Mouse (Mus musculus): ENCODE measurements around the gene Hpse2. TPM values are rescaled to one million over a fixed set of nuclear protein-coding genes. Genes with fewer than 3 reads are reported as not detected.
"Not testable (repeated sequence)": the region's sequence is repeated elsewhere in the genome, so short reads cannot be mapped to it uniquely, and the experiment has no call there.

Hpse2 gene
- polyA plus RNA-seq, 1 experiment from 2014 or later: 1.7 TPM

DNA sequence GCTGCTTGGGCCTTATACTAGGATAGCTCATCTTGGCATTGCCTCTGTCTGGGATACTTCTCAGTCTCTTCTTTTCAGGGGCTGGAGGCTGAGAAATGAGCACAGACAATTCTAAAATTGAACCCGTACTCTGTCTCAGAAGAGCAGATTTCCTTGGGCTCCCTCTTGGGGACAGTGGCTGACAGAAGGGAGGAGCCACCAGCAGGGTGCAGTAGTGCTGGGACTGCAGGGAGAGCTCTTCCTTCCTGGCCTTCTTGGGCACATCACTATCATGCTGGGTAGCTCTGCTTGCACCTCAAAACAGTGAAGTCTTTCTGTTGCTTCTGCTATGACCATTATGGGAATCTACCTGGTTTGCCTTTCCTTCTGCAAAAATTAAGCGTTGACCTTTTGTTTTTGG is 603.0 kb downstream of the Hpse2 start:
- H3K9ac ChIP-seq (ENCODE audit: low read length): no peak overlapping the region
- WGBS: 29% methylated on average over 2 of the region's 2 CpGs
- H3K27ac ChIP-seq (ENCODE audit: low read depth, low read length): no peak overlapping the region
- no peak overlapping the region for H3K4me3 ChIP-seq (ENCODE audit: low read depth, low read length)
- no peak for DNase-seq (ENCODE audit: low spot score)
- H3K4me1 ChIP-seq (replicated peaks; ENCODE audit: control insufficient read depth, insufficient read depth, low read length): peaks cover 11% of the 10 kb centered on the region; the same call in 1 of the 2 replicates
- no peak overlapping the region for H3K4me2 ChIP-seq (ENCODE audit: low read depth, low read length, severe bottlenecking)
- H3K36me3 ChIP-seq (ENCODE audit: control insufficient read depth, insufficient read depth, low read length): no peaks in the 10 kb centered on the region
- no peaks in the 10 kb centered on the region for H3K27me3 ChIP-seq (ENCODE audit: control insufficient read depth, insufficient read depth, low read length)
- no peaks in the 10 kb centered on the region for H3K9me3 ChIP-seq (ENCODE audit: control insufficient read depth, low read length)
- ATAC-seq (replicated peaks; ENCODE audit: low FRiP score): no peak

DNA sequence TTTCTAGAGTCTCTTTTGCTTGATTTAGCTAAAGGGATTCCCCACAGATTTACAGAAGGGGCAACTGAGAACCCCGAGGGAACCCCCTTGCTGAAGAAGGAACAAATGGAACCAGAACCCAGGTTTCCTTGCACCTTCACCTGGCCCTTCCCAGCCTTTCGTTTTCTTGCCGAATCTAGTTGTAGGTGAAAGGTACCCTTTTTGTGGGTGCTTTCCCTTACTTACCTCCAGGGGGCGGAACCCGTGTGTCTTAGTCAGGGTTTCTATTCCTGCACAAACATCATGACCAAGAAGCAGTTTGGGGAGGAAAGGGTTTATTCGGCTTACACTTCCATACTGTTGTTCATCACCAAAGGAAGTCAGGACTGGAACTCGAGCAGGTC is 608.0 kb downstream of the Hpse2 start:
- H3K27ac ChIP-seq (ENCODE audit: low read depth, low read length); DNase-seq (ENCODE audit: low spot score); H3K36me3 ChIP-seq (ENCODE audit: control insufficient read depth, insufficient read depth, low read length); H3K9me3 ChIP-seq (ENCODE audit: control insufficient read depth, low read length); H3K4me1 ChIP-seq (replicated peaks; ENCODE audit: control insufficient read depth, insufficient read depth, low read length); H3K27me3 ChIP-seq (ENCODE audit: control insufficient read depth, insufficient read depth, low read length); ATAC-seq (replicated peaks; ENCODE audit: low FRiP score): not testable (repeated sequence)
- Histone ChIP-seq H3K4me3 (ENCODE audit: low read depth, low read length) (peak overlapping the region; percentile 62), H3K4me2 (ENCODE audit: low read depth, low read length, severe bottlenecking) (peak overlapping the region; percentile 46), H3K9ac (ENCODE audit: low read length) (peak overlapping the region; percentile 73)
- WGBS: 49% methylated on average over 7 of the region's 7 CpGs

DNA sequence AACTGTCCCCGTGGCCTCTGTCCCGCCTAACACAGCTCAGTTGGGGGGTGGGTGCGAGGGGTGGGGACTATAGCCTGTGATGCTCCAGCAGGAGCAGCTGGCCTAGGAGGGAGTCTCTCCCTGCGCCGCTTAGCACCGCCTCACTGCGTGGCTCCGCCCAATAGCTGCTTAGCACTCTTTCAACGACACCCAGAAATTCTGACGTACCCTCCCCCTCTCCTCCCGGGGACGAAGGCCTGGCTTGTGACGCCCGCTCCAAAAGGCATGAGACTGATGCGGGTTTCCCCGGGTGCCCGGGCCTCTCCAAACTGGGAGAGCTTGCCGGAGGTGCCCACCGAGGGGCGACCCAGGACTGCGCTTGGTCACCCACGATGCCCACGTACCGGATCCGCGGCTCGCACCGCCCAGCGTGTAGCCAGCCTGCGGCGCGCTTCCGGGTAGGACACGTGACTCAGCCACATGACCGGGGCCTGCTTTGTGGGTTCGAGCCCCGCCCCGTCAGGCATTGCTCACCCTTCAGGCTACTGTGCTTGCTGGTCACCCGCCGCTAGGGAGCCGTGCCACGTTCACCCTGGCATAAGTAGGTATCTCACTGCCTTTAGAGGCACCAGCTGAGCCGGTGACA is 608.5 kb downstream of the Hpse2 start, which contains the start of gene Hps1:
Gene Hps1, minus strand, starts transcription at position 448 of the 625 bp plus-strand sequence.
- Histone ChIP-seq H3K27ac (ENCODE audit: low read depth, low read length) (0 out of 2 replicates have a peak within 1 kb of the TSS, but pooled peaks have one; percentile 37), H3K27me3 (ENCODE audit: control insufficient read depth, insufficient read depth, low read length) (no peaks in the 10 kb centered on the region), H3K4me2 (ENCODE audit: low read depth, low read length, severe bottlenecking) (peak within 1 kb of the TSS; percentile 46), H3K36me3 (ENCODE audit: control insufficient read depth, insufficient read depth, low read length) (no peaks in the 10 kb centered on the region), H3K9me3 (ENCODE audit: control insufficient read depth, low read length) (no peaks in the 10 kb centered on the region), H3K4me3 (ENCODE audit: low read depth, low read length) (peak within 1 kb of the TSS; percentile 62), H3K4me1 (replicated peaks; ENCODE audit: control insufficient read depth, insufficient read depth, low read length) (0 out of 2 replicates have a peak, but pooled peaks cover 4% of the 10 kb centered on the region), H3K9ac (ENCODE audit: low read length) (peak within 1 kb of the TSS; percentile 73)
- ATAC-seq (replicated peaks; ENCODE audit: low FRiP score): peak; percentile 98
- under 1% methylated on average over 43 of the region's 43 CpGs for WGBS
- peak; percentile 92 for DNase-seq (ENCODE audit: low spot score)

DNA sequence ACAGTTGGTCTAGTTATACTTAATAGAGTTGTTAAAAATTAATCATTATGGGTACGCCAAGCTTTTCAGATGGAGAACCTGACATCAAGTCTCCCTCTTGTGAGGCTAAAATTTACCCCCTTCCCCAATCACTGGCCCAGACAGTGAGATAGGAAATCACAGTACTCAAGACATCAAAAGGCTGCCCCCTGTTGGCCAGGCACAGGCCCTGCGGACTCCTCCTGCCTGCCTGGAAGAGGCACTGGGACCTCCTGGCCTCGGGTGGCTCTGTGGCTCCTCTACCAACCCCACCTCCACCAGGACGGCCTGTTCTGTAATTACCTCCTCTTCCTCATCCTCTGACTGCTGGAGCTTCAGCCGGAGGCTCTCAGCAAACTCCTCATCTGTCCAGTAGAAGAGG is 610.4 kb downstream of the Hpse2 start:
- no peak for DNase-seq (ENCODE audit: low spot score)
- Histone ChIP-seq H3K4me3 (ENCODE audit: low read depth, low read length) (no peak overlapping the region), H3K4me1 (replicated peaks; ENCODE audit: control insufficient read depth, insufficient read depth, low read length) (0 out of 2 replicates have a peak, but pooled peaks cover 2% of the 10 kb centered on the region), H3K9ac (ENCODE audit: low read length) (no peak overlapping the region), H3K4me2 (ENCODE audit: low read depth, low read length, severe bottlenecking) (no peak overlapping the region), H3K36me3 (ENCODE audit: control insufficient read depth, insufficient read depth, low read length) (no peaks in the 10 kb centered on the region), H3K27me3 (ENCODE audit: control insufficient read depth, insufficient read depth, low read length) (no peaks in the 10 kb centered on the region), H3K9me3 (ENCODE audit: control insufficient read depth, low read length) (no peaks in the 10 kb centered on the region), H3K27ac (ENCODE audit: low read depth, low read length) (no peak overlapping the region)
- 83% methylated on average over 5 of the region's 5 CpGs for WGBS
- ATAC-seq (replicated peaks; ENCODE audit: low FRiP score): no peak

DNA sequence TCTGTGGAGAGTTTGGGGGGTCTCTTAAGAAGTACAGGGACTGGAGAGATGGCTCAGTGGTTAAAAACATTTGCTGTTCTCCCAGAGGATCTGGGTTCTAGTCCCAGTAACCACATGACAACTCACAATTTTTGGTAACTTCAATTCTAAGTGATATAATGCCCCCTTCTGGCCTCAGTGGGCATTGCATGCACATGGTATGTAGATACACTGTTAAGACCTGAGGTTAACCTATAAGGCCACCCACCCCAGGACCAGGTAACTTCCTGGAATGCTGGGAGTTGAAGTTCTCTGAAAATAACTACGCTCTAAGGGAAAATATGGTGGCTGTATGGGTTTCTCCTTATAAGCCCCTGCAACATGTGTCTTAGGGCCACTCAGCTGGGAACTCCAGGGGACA is 611.3 kb downstream of the Hpse2 start:
- ATAC-seq (replicated peaks; ENCODE audit: low FRiP score): no peak

DNA sequence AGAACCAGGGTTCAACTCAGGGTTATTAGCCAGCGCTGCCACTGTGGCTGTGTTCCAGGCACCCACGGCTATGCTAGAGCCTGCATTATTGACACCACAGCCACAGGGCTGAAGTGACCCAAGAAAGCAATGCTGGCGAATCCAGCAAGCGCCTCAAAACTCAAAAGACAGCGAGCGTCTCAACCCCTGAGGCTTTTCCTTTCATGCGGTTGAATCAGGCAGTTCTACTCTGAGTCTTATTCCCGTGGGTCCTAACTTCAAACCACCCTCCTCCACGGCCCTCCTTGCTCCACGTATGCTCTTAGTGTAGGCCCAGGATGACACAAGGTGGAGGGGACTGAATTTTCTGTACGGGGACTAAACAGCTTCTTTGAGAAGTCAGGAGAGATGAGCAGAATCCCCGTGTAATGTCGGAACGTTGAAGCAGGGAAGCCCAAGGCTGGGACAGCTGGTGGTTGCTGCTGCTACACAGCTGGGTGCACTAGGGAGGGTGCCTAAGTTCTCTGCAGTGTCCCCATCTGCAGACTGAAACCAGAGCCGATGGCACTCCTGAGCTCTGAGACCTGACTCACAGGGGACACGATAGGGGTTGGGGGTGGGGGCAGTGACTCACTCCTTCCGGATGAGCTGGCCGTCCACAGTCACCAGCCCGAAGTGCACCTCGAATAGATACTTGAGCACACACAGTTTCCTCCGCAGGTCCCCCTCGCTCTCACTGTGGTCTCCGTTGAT is 617.8 kb downstream of the Hpse2 start:
- H3K27me3 ChIP-seq (ENCODE audit: control insufficient read depth, insufficient read depth, low read length): no peaks in the 10 kb centered on the region
- ATAC-seq (replicated peaks; ENCODE audit: low FRiP score) (no peak), DNase-seq (ENCODE audit: low spot score) (no peak)
- no peak overlapping the region for H3K9ac ChIP-seq (ENCODE audit: low read length)
- H3K4me3 ChIP-seq (ENCODE audit: low read depth, low read length): no peak overlapping the region
- 88% methylated on average over 23 of the region's 23 CpGs for WGBS
- H3K4me1 ChIP-seq (replicated peaks; ENCODE audit: control insufficient read depth, insufficient read depth, low read length): no peaks in the 10 kb centered on the region
- no peaks in the 10 kb centered on the region for H3K36me3 ChIP-seq (ENCODE audit: control insufficient read depth, insufficient read depth, low read length)
- no peaks in the 10 kb centered on the region for H3K9me3 ChIP-seq (ENCODE audit: control insufficient read depth, low read length)
- H3K27ac ChIP-seq (ENCODE audit: low read depth, low read length): no peak overlapping the region
- no peak overlapping the region for H3K4me2 ChIP-seq (ENCODE audit: low read depth, low read length, severe bottlenecking)

More for the DNA sequence above, 611.3 kb downstream of the Hpse2 start:
- H3K27ac ChIP-seq (ENCODE audit: low read depth, low read length): no peak overlapping the region
- no peak overlapping the region for H3K4me2 ChIP-seq (ENCODE audit: low read depth, low read length, severe bottlenecking)
- no peak overlapping the region for H3K4me3 ChIP-seq (ENCODE audit: low read depth, low read length)
- no peaks in the 10 kb centered on the region for H3K27me3 ChIP-seq (ENCODE audit: control insufficient read depth, insufficient read depth, low read length)
- WGBS: 91% methylated on average over 1 of the region's 1 CpGs
- H3K9me3 ChIP-seq (ENCODE audit: control insufficient read depth, low read length): no peaks in the 10 kb centered on the region
- H3K36me3 ChIP-seq (ENCODE audit: control insufficient read depth, insufficient read depth, low read length): no peaks in the 10 kb centered on the region
- 0 out of 2 replicates have a peak, but pooled peaks cover 2% of the 10 kb centered on the region for H3K4me1 ChIP-seq (replicated peaks; ENCODE audit: control insufficient read depth, insufficient read depth, low read length)
- H3K9ac ChIP-seq (ENCODE audit: low read length): no peak overlapping the region
- DNase-seq (ENCODE audit: low spot score): no peak

DNA sequence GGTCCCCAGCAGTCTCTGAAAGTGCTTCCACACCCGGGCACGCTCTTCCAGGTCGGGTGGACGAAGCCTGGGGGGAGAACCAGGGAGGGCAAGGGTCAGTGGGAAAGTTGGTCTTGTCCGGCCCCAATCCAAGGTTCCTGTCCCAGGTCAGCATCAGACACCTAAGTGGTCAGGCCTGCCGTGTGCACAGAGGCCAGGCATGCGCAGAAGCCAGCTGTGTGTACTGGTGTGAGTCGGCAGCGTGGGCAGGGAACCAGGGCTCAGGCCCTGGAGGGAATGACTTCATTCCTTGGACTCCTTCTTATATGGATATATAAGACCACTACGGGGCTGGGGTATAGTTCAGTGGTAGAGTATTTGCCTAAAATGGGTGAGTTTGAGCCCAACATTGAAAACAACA is 618.5 kb downstream of the Hpse2 start:
- DNase-seq (ENCODE audit: low spot score) (no peak), ATAC-seq (replicated peaks; ENCODE audit: low FRiP score) (no peak)
- Histone ChIP-seq H3K27ac (ENCODE audit: low read depth, low read length) (no peak overlapping the region), H3K4me2 (ENCODE audit: low read depth, low read length, severe bottlenecking) (no peak overlapping the region), H3K27me3 (ENCODE audit: control insufficient read depth, insufficient read depth, low read length) (no peaks in the 10 kb centered on the region), H3K9ac (ENCODE audit: low read length) (no peak overlapping the region), H3K4me3 (ENCODE audit: low read depth, low read length) (no peak overlapping the region), H3K4me1 (replicated peaks; ENCODE audit: control insufficient read depth, insufficient read depth, low read length) (no peaks in the 10 kb centered on the region), H3K9me3 (ENCODE audit: control insufficient read depth, low read length) (no peaks in the 10 kb centered on the region), H3K36me3 (ENCODE audit: control insufficient read depth, insufficient read depth, low read length) (no peaks in the 10 kb centered on the region)
- 93% methylated on average over 10 of the region's 10 CpGs for WGBS

DNA sequence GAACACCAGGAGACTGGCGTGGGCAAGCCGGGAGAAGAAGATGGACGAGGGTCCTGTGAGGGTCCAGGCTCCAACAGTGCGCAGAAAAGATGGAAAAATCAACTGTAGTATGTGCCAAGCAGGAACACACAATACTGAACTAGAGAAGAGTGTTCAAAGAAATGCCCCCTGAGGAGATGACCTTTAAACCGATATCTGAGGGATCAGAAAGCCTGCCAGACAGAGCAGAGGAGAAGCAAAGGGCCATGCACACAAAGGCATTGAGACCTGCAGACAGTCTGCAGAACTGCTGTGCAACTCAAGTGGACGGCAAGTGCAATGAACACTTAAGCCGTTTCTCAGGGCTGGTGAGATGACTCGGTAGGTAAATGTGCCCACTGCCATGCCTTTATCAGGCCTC is 620.8 kb downstream of the Hpse2 start:
- Histone ChIP-seq H3K4me2 (ENCODE audit: low read depth, low read length, severe bottlenecking) (no peak overlapping the region), H3K4me1 (replicated peaks; ENCODE audit: control insufficient read depth, insufficient read depth, low read length) (no peaks in the 10 kb centered on the region; the same call in 1 of the 2 replicates), H3K9ac (ENCODE audit: low read length) (no peak overlapping the region), H3K9me3 (ENCODE audit: control insufficient read depth, low read length) (no peaks in the 10 kb centered on the region), H3K27ac (ENCODE audit: low read depth, low read length) (no peak overlapping the region), H3K4me3 (ENCODE audit: low read depth, low read length) (no peak overlapping the region), H3K27me3 (ENCODE audit: control insufficient read depth, insufficient read depth, low read length) (no peaks in the 10 kb centered on the region), H3K36me3 (ENCODE audit: control insufficient read depth, insufficient read depth, low read length) (no peaks in the 10 kb centered on the region)
- ATAC-seq (replicated peaks; ENCODE audit: low FRiP score): no peak
- DNase-seq (ENCODE audit: low spot score): no peak
- WGBS: 67% methylated on average over 8 of the region's 8 CpGs

All from forebrain, embryonic 11.5 days (tissue).